Mouse (Mus musculus) cerebellum, postnatal 36 days (tissue): ENCODE measurements around the gene Olfr143.

Experiments
- DNase-seq, 2 experiments: peaks; one replicate each; pipeline ENCODE4 v3.0.0; 2021 to 2022; ENCODE audit warnings: mixed read lengths in 2 of 2

The Olfr143 gene

GRCm38 (mm10) chr9:38252474-38252873 is at the start of gene Olfr143:
TSS of gene Olfr143 (plus strand) at chr9:38252774.
- no peak for DNase-seq

GRCm38 (mm10) chr9:38208065-38208464 is 44.5 kb upstream of the Olfr143 start, which contains the start of gene Olfr893:
TSS of gene Olfr893 (plus strand) at chr9:38208365.
- DNase-seq, result no peak

GRCm38 (mm10) chr9:38217755-38218154 is 34.8 kb upstream of the Olfr143 start, which contains the start of gene Olfr894:
TSS of gene Olfr894 (plus strand) at chr9:38218055.
- no peak for DNase-seq

GRCm38 (mm10) chr9:38267551-38267950 is 15.0 kb downstream of the Olfr143 start, which contains the start of gene Olfr895:
TSS of gene Olfr895 (plus strand) at chr9:38267851.
- no peak for DNase-seq

GRCm38 (mm10) chr9:38290807-38291206 is 38.2 kb downstream of the Olfr143 start, which contains the start of gene Olfr896-ps1:
TSS of gene Olfr896-ps1 (plus strand) at chr9:38291107.
- no peak for DNase-seq
